Mouse (Mus musculus) kidney, embryonic 14.5 days (tissue): ENCODE results near the gene Rapgef1. TPM values are rescaled to one million over a fixed set of nuclear protein-coding genes. Genes with fewer than 3 reads are reported as not detected.

Experiments used
- ATAC-seq: fragments of 200-750 bp; cut with Nextera tagmentation; 2 replicates; pipeline ENCODE4 v1.8.0; 2017; ENCODE audit warnings: moderate number of reproducible peaks, mild to moderate bottlenecking, moderate TSS enrichment, moderate library complexity; ENCODE audit not compliant: low FRiP score, low TSS enrichment
- H3K27ac ChIP-seq: fragments of 300-500 bp; sonication (generic); 2 replicates; pipeline ENCODE4 v1.5.1; 2014; ENCODE audit warnings: low read depth, mild to moderate bottlenecking, low read length, moderate library complexity, mixed read lengths
- H3K27me3 ChIP-seq: fragments of 300-500 bp; sonication (generic); 2 replicates; pipeline ENCODE4 v1.6.1; 2014; ENCODE audit warnings: mild to moderate bottlenecking, low read length; ENCODE audit not compliant: control insufficient read depth, insufficient read depth
- H3K36me3 ChIP-seq: fragments of 300-500 bp; sonication (generic); 2 replicates; pipeline ENCODE4 v1.6.1; 2014; ENCODE audit warnings: low read length, mixed read lengths; ENCODE audit not compliant: control insufficient read depth, insufficient read depth
- H3K4me1 ChIP-seq: fragments of 300-500 bp; sonication (generic); 2 replicates; pipeline ENCODE4 v1.6.1; 2014; ENCODE audit warnings: low read length, mixed read lengths; ENCODE audit not compliant: control insufficient read depth, insufficient read depth
- H3K4me2 ChIP-seq: fragments of 300-500 bp; sonication (generic); replicated peaks from 2 replicates; pipeline ENCODE4 v1.6.1; 2014; ENCODE audit warnings: low read depth, mild to moderate bottlenecking, low read length
- H3K4me3 ChIP-seq: fragments of 300-500 bp; sonication (generic); 2 replicates; pipeline ENCODE4 v1.5.1; 2014; ENCODE audit warnings: mild to moderate bottlenecking, low read length
- H3K9ac ChIP-seq: fragments of 300-500 bp; sonication (generic); 2 replicates; pipeline ENCODE4 v1.6.1; 2014; ENCODE audit warnings: low read depth, mild to moderate bottlenecking, low read length, moderate library complexity
- H3K9me3 ChIP-seq: fragments of 300-500 bp; sonication (generic); 2 replicates; pipeline ENCODE4 v1.6.1; 2016; ENCODE audit warnings: low read length; ENCODE audit not compliant: control insufficient read depth
- WGBS: fragments of 180-500 bp; shearing (Covaris S2); extraction: QIAGEN DNeasy Blood & Tissue Kit; methylation state at CpG from one replicate; pipeline ENCODE4 v1.1.7; 2014; 5-methylcytosine and 5-hydroxymethylcytosine counted together
- polyA plus RNA-seq: library from polyadenylated mRNA; unstranded; fragments of >200 nt; fragmentation: Nextera tagmentation; extraction: Ambion mirVana; gene quantifications from 2 replicates; pipeline ENCODE4 v1.2.1, GENCODE M21; 2014

The Rapgef1 gene
- 11.2 and 16.6 TPM in 2 replicates for polyA plus RNA-seq

DNA sequence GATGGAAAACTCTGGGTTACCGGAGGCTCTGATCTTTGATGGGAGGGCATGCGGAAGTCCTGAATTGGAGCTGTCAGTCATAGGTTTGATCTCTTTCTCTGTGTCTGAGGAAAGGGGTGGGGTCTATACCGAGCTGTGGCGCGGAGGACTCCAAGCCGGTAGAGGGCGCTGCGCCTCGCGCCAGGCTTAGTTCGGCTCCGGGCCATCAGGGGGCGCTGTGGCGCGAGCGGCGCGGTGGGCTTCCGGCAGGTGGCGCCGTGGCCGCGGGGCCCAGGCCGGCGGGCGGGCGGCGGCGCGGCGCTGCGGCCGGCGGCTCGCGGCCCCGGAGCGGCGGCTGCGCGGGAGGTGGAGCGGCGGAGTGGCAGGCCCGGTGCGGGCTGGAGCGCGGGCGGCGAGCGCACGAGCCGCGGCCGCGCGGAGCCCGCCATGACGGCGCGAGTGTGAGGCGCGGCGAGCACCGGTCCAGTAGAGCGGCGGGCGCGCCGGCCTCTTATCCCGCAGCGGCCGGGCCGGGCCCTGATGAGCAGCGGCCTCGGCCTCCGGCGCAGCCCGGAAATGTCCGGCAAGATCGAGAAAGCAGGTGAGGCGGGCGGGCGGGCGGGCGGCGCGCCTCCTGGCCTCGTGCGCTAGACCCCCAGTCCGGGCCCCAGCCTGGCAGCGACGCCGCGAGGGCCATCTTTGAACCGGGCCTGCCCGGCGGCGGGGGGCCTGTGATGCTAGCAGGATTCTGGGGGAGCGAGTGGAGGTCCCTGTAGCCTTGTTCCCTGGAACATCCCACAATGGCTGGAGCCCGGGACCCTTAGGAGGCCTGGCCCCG lies at the start of gene Rapgef1:
Rapgef1 (plus strand) TSS at position 237 of the 817 bp plus-strand sequence.
- ATAC-seq: peak; percentile 83
- no peaks in the 10 kb centered on the region for H3K36me3 ChIP-seq
- peak within 1 kb of the TSS; percentile 81; the same call in 1 of the 2 replicates for H3K27ac ChIP-seq
- H3K4me2 ChIP-seq: peak within 1 kb of the TSS; percentile 77
- peaks cover 15% of the 10 kb centered on the region for H3K4me1 ChIP-seq
- H3K27me3 ChIP-seq: no peaks in the 10 kb centered on the region
- peak within 1 kb of the TSS; percentile 96 for H3K9ac ChIP-seq
- WGBS: 2% methylated on average over 56 of the region's 101 CpGs
- H3K4me3 ChIP-seq: peak within 1 kb of the TSS; percentile 70
- H3K9me3 ChIP-seq: no peaks in the 10 kb centered on the region

GRCm38 (mm10) chr2:29571921-29572700 lies 47.4 kb upstream of the Rapgef1 start:
- Histone ChIP-seq H3K9ac (no peak overlapping the region), H3K27ac (no peak overlapping the region), H3K4me2 (no peak overlapping the region), H3K36me3 (no peaks in the 10 kb centered on the region), H3K4me1 (no peaks in the 10 kb centered on the region), H3K4me3 (no peak overlapping the region), H3K9me3 (no peaks in the 10 kb centered on the region), H3K27me3 (no peaks in the 10 kb centered on the region)
- no peak for ATAC-seq
- 67% methylated on average over 9 of the region's 9 CpGs for WGBS

- H3K27me3 ChIP-seq: no peaks in the 10 kb centered on the region
- no peak overlapping the region for H3K4me2 ChIP-seq
- no peak overlapping the region for H3K9ac ChIP-seq
Measured at GRCm38 (mm10) chr2:29572811-29573427, 46.6 kb upstream of the Rapgef1 start.

DNA sequence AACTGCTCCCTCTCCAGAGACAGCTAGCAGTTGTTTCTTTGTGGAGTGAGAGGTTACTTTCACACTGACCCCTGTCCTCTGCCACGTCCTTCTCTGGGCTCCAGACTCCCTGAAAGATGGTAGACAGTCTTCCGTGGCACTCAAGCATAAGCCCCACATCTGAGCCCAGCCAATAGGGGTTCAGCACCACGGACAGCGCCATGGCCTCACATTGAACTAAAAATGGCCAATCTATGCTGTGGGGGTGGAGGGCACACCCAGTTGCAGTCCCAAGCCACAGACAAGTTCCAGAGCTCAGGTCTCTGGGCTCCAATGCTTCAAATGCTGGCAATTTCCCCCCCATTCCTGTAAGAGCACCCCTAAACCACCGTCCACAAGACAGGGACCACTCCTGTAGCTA lies 45.9 kb upstream of the Rapgef1 start:
- H3K4me2 ChIP-seq: no peak overlapping the region
- no peaks in the 10 kb centered on the region for H3K27me3 ChIP-seq
- ATAC-seq: peak; percentile 32; the same call in 1 of the 2 replicates
- WGBS: 4% methylated on average over 5 of the region's 5 CpGs
- no peaks in the 10 kb centered on the region for H3K36me3 ChIP-seq
- H3K4me3 ChIP-seq: no peak overlapping the region
- H3K9ac ChIP-seq: no peak overlapping the region
- H3K9me3 ChIP-seq: no peaks in the 10 kb centered on the region
- no peak overlapping the region for H3K27ac ChIP-seq
- no peaks in the 10 kb centered on the region for H3K4me1 ChIP-seq

More at GRCm38 (mm10) chr2:29572811-29573427, 46.6 kb upstream of the Rapgef1 start:
- Histone ChIP-seq H3K4me1 (no peaks in the 10 kb centered on the region), H3K27ac (no peak overlapping the region), H3K4me3 (no peak overlapping the region), H3K9me3 (no peaks in the 10 kb centered on the region), H3K36me3 (no peaks in the 10 kb centered on the region)
- 68% methylated on average over 5 of the region's 5 CpGs for WGBS
- no peak for ATAC-seq

- ATAC-seq: no peak
- no peaks in the 10 kb centered on the region for H3K27me3 ChIP-seq
Measured at GRCm38 (mm10) chr2:29574187-29574586, 45.3 kb upstream of the Rapgef1 start.

GRCm38 (mm10) chr2:29582415-29582814 lies 37.1 kb upstream of the Rapgef1 start:
- Histone ChIP-seq H3K9me3 (no peaks in the 10 kb centered on the region), H3K27ac (no peak overlapping the region), H3K27me3 (no peaks in the 10 kb centered on the region), H3K9ac (no peak overlapping the region), H3K36me3 (no peaks in the 10 kb centered on the region), H3K4me2 (no peak overlapping the region), H3K4me1 (no peaks in the 10 kb centered on the region), H3K4me3 (no peak overlapping the region)
- peak; percentile 28; the same call in 1 of the 2 replicates for ATAC-seq
- 5% methylated on average over 7 of the region's 7 CpGs for WGBS

More at GRCm38 (mm10) chr2:29574187-29574586, 45.3 kb upstream of the Rapgef1 start:
- Histone ChIP-seq H3K36me3 (no peaks in the 10 kb centered on the region), H3K4me3 (no peak overlapping the region), H3K9me3 (no peaks in the 10 kb centered on the region), H3K9ac (no peak overlapping the region), H3K27ac (no peak overlapping the region), H3K4me1 (no peaks in the 10 kb centered on the region), H3K4me2 (no peak overlapping the region)
- 42% methylated on average over 11 of the region's 11 CpGs for WGBS

DNA sequence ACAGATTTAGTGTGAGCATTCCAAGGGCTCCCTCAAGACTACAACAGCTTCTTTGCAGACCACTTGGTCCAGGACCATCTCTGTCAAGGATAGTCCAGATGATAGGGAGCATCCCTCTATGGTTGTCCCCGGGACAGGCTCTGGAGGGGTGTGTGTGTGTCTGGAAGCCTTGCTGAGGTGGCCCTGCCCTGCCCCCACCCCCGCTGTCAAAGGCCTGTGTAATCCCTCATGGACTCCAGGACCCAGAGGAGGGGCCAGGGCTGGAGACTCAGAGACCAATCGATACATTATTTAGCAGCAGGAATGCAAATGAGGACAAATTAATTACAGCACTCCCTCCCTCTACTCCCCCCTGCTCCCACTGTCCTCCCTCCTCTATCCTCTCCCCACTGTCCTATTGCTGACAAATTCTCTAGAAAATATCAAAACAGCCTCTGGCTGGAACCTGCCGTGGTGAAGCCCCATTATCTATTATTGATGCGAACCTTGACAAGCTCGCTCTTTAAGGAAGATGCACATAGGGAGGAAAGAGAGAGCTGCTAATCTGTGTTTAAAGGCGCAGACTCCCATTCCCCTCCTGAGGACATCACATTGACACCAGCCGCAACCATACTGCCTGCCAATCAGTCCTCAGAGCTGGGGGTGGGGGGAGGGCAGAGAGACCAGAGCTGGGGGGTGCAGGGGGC lies 33.4 kb upstream of the Rapgef1 start:
- Histone ChIP-seq H3K27ac (no peak overlapping the region), H3K9me3 (no peaks in the 10 kb centered on the region), H3K36me3 (no peaks in the 10 kb centered on the region), H3K9ac (no peak overlapping the region), H3K4me2 (no peak overlapping the region), H3K4me1 (no peaks in the 10 kb centered on the region), H3K4me3 (no peak overlapping the region), H3K27me3 (no peaks in the 10 kb centered on the region)
- no peak for ATAC-seq
- 43% methylated on average over 8 of the region's 8 CpGs for WGBS

- ATAC-seq: no peak
- 71% methylated on average over 4 of the region's 4 CpGs for WGBS
Measured at GRCm38 (mm10) chr2:29588006-29588405, 31.5 kb upstream of the Rapgef1 start.

More at GRCm38 (mm10) chr2:29588006-29588405, 31.5 kb upstream of the Rapgef1 start:
- Histone ChIP-seq H3K4me3 (no peak overlapping the region), H3K9me3 (no peaks in the 10 kb centered on the region), H3K9ac (no peak overlapping the region), H3K36me3 (no peaks in the 10 kb centered on the region), H3K4me1 (no peaks in the 10 kb centered on the region), H3K27ac (no peak overlapping the region), H3K4me2 (no peak overlapping the region), H3K27me3 (no peaks in the 10 kb centered on the region)
